Mouse (Mus musculus) stomach, embryonic 15.5 days (tissue): Measurements from ENCODE around the gene Trim63. TPM values are rescaled to one million over a fixed set of nuclear protein-coding genes. Genes with fewer than 3 reads are reported as not detected.

Experiments
- ATAC-seq: fragments of 200-750 bp; cut with Nextera tagmentation; 2 replicates; pipeline ENCODE4 v1.8.0; 2017; ENCODE audit warnings: low read depth, moderate number of reproducible peaks, moderate TSS enrichment; ENCODE audit not compliant: insufficient read depth, low FRiP score
- H3K27ac ChIP-seq: fragments of 300-500 bp; sonication (generic); 2 replicates; pipeline ENCODE4 v1.5.1; 2015; ENCODE audit warnings: mild to moderate bottlenecking, inconsistent platforms
- H3K27me3 ChIP-seq: fragments of 300-500 bp; sonication (generic); replicated peaks from 2 replicates; pipeline ENCODE4 v1.6.1; 2015; ENCODE audit warnings: inconsistent platforms
- H3K36me3 ChIP-seq: fragments of 300-500 bp; sonication (generic); 2 replicates; pipeline ENCODE4 v1.6.1; 2015; ENCODE audit warnings: inconsistent platforms
- H3K4me1 ChIP-seq: fragments of 300-500 bp; sonication (generic); 2 replicates; pipeline ENCODE4 v1.6.1; 2015; ENCODE audit warnings: inconsistent platforms
- H3K4me2 ChIP-seq: fragments of 300-500 bp; sonication (generic); 2 replicates; pipeline ENCODE4 v1.6.1; 2015; ENCODE audit warnings: mild to moderate bottlenecking, inconsistent platforms
- H3K4me3 ChIP-seq: fragments of 300-500 bp; sonication (generic); replicated peaks from 2 replicates; pipeline ENCODE4 v1.5.1; 2015; ENCODE audit warnings: inconsistent platforms
- H3K9ac ChIP-seq: fragments of 300-500 bp; sonication (generic); 2 replicates; pipeline ENCODE4 v1.6.1; 2015; ENCODE audit warnings: inconsistent platforms
- H3K9me3 ChIP-seq: fragments of 300-500 bp; sonication (generic); 2 replicates; pipeline ENCODE4 v1.6.1; 2016; ENCODE audit warnings: inconsistent platforms
- WGBS: fragments of 180-500 bp; shearing (Covaris S2); methylation state at CpG from one replicate; pipeline ENCODE4 v1.1.7; 2015; 5-methylcytosine and 5-hydroxymethylcytosine counted together
- polyA plus RNA-seq: library from polyadenylated mRNA; unstranded; fragments of >200 nt; fragmentation: Nextera tagmentation; extraction: Ambion mirVana; gene quantifications from 2 replicates; pipeline ENCODE4 v1.2.1, GENCODE M21; 2015

Trim63 gene
- polyA plus RNA-seq, 1 experiment from 2014 or later: 0.41 TPM

- WGBS: 72% methylated on average over 6 of the region's 6 CpGs
These were observed 44.7 kb downstream of the Trim63 start for GRCm38 (mm10) chr4:134359649-134360048.

GRCm38 (mm10) chr4:134361215-134361614 is 46.3 kb downstream of the Trim63 start:
- Histone ChIP-seq H3K27ac (no peak overlapping the region; the same call in 1 of the 2 replicates), H3K27me3 (no peaks in the 10 kb centered on the region), H3K36me3 (no peaks in the 10 kb centered on the region), H3K9ac (no peak overlapping the region), H3K4me3 (no peak overlapping the region), H3K9me3 (no peaks in the 10 kb centered on the region), H3K4me1 (peaks cover 11% of the 10 kb centered on the region), H3K4me2 (no peak overlapping the region)
- WGBS: 27% methylated on average over 5 of the region's 5 CpGs
- peak; percentile 23; the same call in 1 of the 2 replicates for ATAC-seq

More at GRCm38 (mm10) chr4:134359649-134360048, 44.7 kb downstream of the Trim63 start:
- Histone ChIP-seq H3K9ac (no peak overlapping the region), H3K4me3 (no peak overlapping the region), H3K4me1 (peaks cover 16% of the 10 kb centered on the region), H3K9me3 (no peaks in the 10 kb centered on the region), H3K4me2 (no peak overlapping the region), H3K27me3 (no peaks in the 10 kb centered on the region), H3K27ac (no peak overlapping the region), H3K36me3 (no peaks in the 10 kb centered on the region)
- ATAC-seq: no peak

GRCm38 (mm10) chr4:134362124-134362523 is 47.2 kb downstream of the Trim63 start:
- WGBS: 68% methylated on average over 9 of the region's 9 CpGs

GRCm38 (mm10) chr4:134362586-134362985 is 47.7 kb downstream of the Trim63 start:
- Histone ChIP-seq H3K4me3 (no peak overlapping the region), H3K9me3 (no peaks in the 10 kb centered on the region), H3K27ac (no peak overlapping the region), H3K36me3 (no peaks in the 10 kb centered on the region), H3K27me3 (no peaks in the 10 kb centered on the region), H3K9ac (no peak overlapping the region), H3K4me2 (peak overlapping the region; percentile 30), H3K4me1 (0 out of 2 replicates have a peak, but pooled peaks cover 6% of the 10 kb centered on the region)
- no peak for ATAC-seq
- WGBS: 28% methylated on average over 8 of the region's 9 CpGs

More at GRCm38 (mm10) chr4:134362124-134362523, 47.2 kb downstream of the Trim63 start:
- H3K4me2 ChIP-seq: no peak overlapping the region
- H3K9ac ChIP-seq: no peak overlapping the region
- no peaks in the 10 kb centered on the region for H3K9me3 ChIP-seq
- 0 out of 2 replicates have a peak, but pooled peaks cover 6% of the 10 kb centered on the region for H3K4me1 ChIP-seq
- no peak for ATAC-seq
- H3K27ac ChIP-seq: no peak overlapping the region
- no peaks in the 10 kb centered on the region for H3K27me3 ChIP-seq
- H3K36me3 ChIP-seq: no peaks in the 10 kb centered on the region
- H3K4me3 ChIP-seq: no peak overlapping the region

- no peak for ATAC-seq
- Histone ChIP-seq H3K27me3 (peaks cover 8% of the 10 kb centered on the region), H3K4me3 (no peak overlapping the region), H3K4me1 (0 out of 2 replicates have a peak, but pooled peaks cover 6% of the 10 kb centered on the region), H3K4me2 (no peak overlapping the region), H3K36me3 (no peaks in the 10 kb centered on the region), H3K9ac (no peak overlapping the region), H3K9me3 (no peaks in the 10 kb centered on the region), H3K27ac (no peak overlapping the region)
- 47% methylated on average over 5 of the region's 5 CpGs for WGBS
These were observed 50.4 kb downstream of the Trim63 start for GRCm38 (mm10) chr4:134365280-134365679.

GRCm38 (mm10) chr4:134370649-134371221 is 55.8 kb downstream of the Trim63 start:
- no peak overlapping the region for H3K27ac ChIP-seq
- no peak for ATAC-seq
- H3K4me2 ChIP-seq: peak overlapping the region; percentile 98
- H3K9me3 ChIP-seq: no peaks in the 10 kb centered on the region
- H3K4me3 ChIP-seq: peak overlapping the region; percentile 49
- no peak overlapping the region for H3K9ac ChIP-seq
- H3K36me3 ChIP-seq: no peaks in the 10 kb centered on the region
- H3K4me1 ChIP-seq: peaks cover 21% of the 10 kb centered on the region
- 1% methylated on average over 18 of the region's 18 CpGs for WGBS
- peaks cover 28% of the 10 kb centered on the region for H3K27me3 ChIP-seq

- Histone ChIP-seq H3K9me3 (no peaks in the 10 kb centered on the region), H3K4me3 (peak overlapping the region; percentile 49), H3K27ac (no peak overlapping the region), H3K9ac (no peak overlapping the region), H3K4me1 (peaks cover 21% of the 10 kb centered on the region), H3K36me3 (no peaks in the 10 kb centered on the region), H3K4me2 (peak overlapping the region; percentile 98), H3K27me3 (peaks cover 28% of the 10 kb centered on the region)
- ATAC-seq: no peak
- 1% methylated on average over 17 of the region's 17 CpGs for WGBS
These were observed 56.5 kb downstream of the Trim63 start for GRCm38 (mm10) chr4:134371316-134371855.

- peaks cover 28% of the 10 kb centered on the region for H3K27me3 ChIP-seq
- no peaks in the 10 kb centered on the region for H3K9me3 ChIP-seq
- WGBS: 0% methylated on average over 16 of the region's 16 CpGs
These were observed 57.4 kb downstream of the Trim63 start for GRCm38 (mm10) chr4:134372294-134372747.

GRCm38 (mm10) chr4:134373295-134373694 is 58.4 kb downstream of the Trim63 start:
- Histone ChIP-seq H3K4me1 (peaks cover 25% of the 10 kb centered on the region), H3K4me3 (no peak overlapping the region), H3K9me3 (no peaks in the 10 kb centered on the region), H3K27me3 (peaks cover 28% of the 10 kb centered on the region), H3K9ac (no peak overlapping the region), H3K36me3 (no peaks in the 10 kb centered on the region), H3K4me2 (no peak overlapping the region), H3K27ac (no peak overlapping the region)
- ATAC-seq: no peak
- 73% methylated on average over 8 of the region's 8 CpGs for WGBS

More at GRCm38 (mm10) chr4:134372294-134372747, 57.4 kb downstream of the Trim63 start:
- H3K36me3 ChIP-seq: no peaks in the 10 kb centered on the region
- peak; percentile 52; the same call in 1 of the 2 replicates for ATAC-seq
- H3K4me1 ChIP-seq: peaks cover 21% of the 10 kb centered on the region
- peak overlapping the region; percentile 49 for H3K4me3 ChIP-seq
- H3K4me2 ChIP-seq: peak overlapping the region; percentile 98
- no peak overlapping the region; the same call in 1 of the 2 replicates for H3K9ac ChIP-seq
- H3K27ac ChIP-seq: no peak overlapping the region

- H3K9ac ChIP-seq: no peak overlapping the region
- H3K9me3 ChIP-seq: no peaks in the 10 kb centered on the region
- no peak overlapping the region for H3K4me2 ChIP-seq
- H3K27me3 ChIP-seq: peaks cover 28% of the 10 kb centered on the region
- H3K27ac ChIP-seq: no peak overlapping the region
- 58% methylated on average over 1 of the region's 1 CpGs for WGBS
- no peak for ATAC-seq
- no peak overlapping the region for H3K4me3 ChIP-seq
- no peaks in the 10 kb centered on the region for H3K36me3 ChIP-seq
- H3K4me1 ChIP-seq: peaks cover 32% of the 10 kb centered on the region
These were observed 59.4 kb downstream of the Trim63 start for GRCm38 (mm10) chr4:134374306-134374705.

GRCm38 (mm10) chr4:134378089-134378615 is 63.2 kb downstream of the Trim63 start:
- Histone ChIP-seq H3K4me3 (no peak overlapping the region), H3K9me3 (no peaks in the 10 kb centered on the region), H3K27ac (no peak overlapping the region), H3K4me1 (peaks cover 11% of the 10 kb centered on the region; the same call in 1 of the 2 replicates), H3K4me2 (no peak overlapping the region), H3K27me3 (no peaks in the 10 kb centered on the region), H3K36me3 (no peaks in the 10 kb centered on the region), H3K9ac (no peak overlapping the region)
- 35% methylated on average over 10 of the region's 10 CpGs for WGBS
- no peak for ATAC-seq
